In the genomic region with DNA sequence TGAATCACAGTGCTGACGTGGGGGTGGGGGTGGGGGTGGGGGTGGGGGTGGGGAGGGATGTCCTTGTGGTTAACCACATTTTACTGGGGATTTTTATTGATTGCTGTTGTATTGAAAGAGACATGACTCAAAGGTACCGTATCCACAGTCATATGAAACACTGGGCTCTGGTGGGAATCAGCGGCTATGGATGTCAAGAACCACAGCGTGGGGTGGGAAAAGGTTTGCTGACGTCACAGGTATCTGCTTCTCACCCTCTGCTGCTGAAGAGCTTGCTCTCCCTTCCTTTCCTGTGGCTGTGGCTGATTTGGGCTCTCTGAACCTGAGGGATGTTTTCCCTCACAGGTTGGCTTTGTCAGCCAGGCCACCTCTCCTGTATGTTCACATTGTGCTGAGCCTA, we compare ENCODE assay signal across 23 mouse cellular contexts.
"Had no signal": no experiment of that assay in that cellular context is flagged by ENCODE, and none has a peak within 500 bp of the region (broad histone marks: within the 10 kb centered on the region; RNA-seq: fewer than 3 reads in every experiment).

No protein-coding gene starts in this region.

- H3K4me3 ChIP-seq: gastrocnemius, adult 2 months; heart, embryonic 10.5 days; heart, embryonic 12.5 days; heart, embryonic 15.5 days; hindbrain, embryonic 10.5 days; hindbrain, embryonic 12.5 days; intestine, embryonic 15.5 days; limb, embryonic 10.5 days; limb, embryonic 12.5 days; liver, embryonic 13.5 days had no signal

- H3K36me3 ChIP-seq: heart, embryonic 12.5 days; heart, embryonic 15.5 days; hindbrain, embryonic 10.5 days; hindbrain, embryonic 12.5 days; intestine, embryonic 15.5 days; liver, embryonic 13.5 days had no signal

- H3K27ac ChIP-seq: heart, embryonic 10.5 days; heart, embryonic 15.5 days; hindbrain, embryonic 10.5 days; hindbrain, embryonic 12.5 days; hindbrain, embryonic 14.5 days; intestine, embryonic 15.5 days; limb, embryonic 12.5 days; liver, embryonic 13.5 days had no signal

- H3K9me3 ChIP-seq: heart, embryonic 10.5 days; heart, embryonic 12.5 days; heart, embryonic 15.5 days; hindbrain, embryonic 10.5 days; hindbrain, embryonic 12.5 days; intestine, embryonic 15.5 days; limb, embryonic 10.5 days; limb, embryonic 12.5 days; liver, embryonic 13.5 days had no signal

- H3K27me3 ChIP-seq: heart, embryonic 12.5 days; heart, embryonic 15.5 days; hindbrain, embryonic 12.5 days; intestine, embryonic 15.5 days; limb, embryonic 12.5 days; liver, embryonic 13.5 days had no signal

- H3K4me1 ChIP-seq: intestine, embryonic 15.5 days; liver, embryonic 13.5 days had no signal

- H3K4me2 ChIP-seq: heart, embryonic 12.5 days; heart, embryonic 15.5 days; hindbrain, embryonic 12.5 days; hindbrain, embryonic 14.5 days; intestine, embryonic 15.5 days; limb, embryonic 12.5 days; liver, embryonic 11.5 days; liver, embryonic 13.5 days had no signal

- DNase-seq: gastrocnemius, adult 2 months; gastrocnemius, postnatal 10 days; gastrocnemius, postnatal 25 days; heart, adult 18-20 months; heart, postnatal 4 days; kidney, adult 18-20 months; kidney, adult 8-10 months; kidney, postnatal 14 days; kidney, postnatal 36 days; layer of hippocampus, adult 9-11 months; layer of hippocampus, postnatal 36 days; liver; liver, embryonic 13.5 days had no signal
